Comparison of ENCODE assay signal across 16 mouse cellular contexts in the genomic region with DNA sequence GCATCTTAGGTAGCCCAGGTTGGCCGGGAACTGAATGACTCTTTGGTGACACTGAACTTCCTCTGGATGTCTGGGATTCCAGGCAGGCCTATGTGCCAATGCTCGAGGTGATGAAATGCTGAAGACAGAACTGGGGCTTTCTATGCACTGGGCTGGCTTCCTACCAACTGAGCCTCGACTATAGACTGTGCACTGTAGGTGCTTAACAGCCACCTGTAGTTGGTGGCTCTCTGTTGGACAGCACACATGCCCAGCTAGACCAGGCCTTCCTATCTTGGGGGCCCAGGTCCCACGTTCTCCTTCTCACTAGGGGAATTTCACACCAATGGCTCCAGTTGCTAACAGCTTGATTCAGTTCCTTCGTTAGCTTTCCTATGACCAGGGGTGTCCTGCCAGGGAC.
"Had no signal": no experiment of that assay in that cellular context is flagged by ENCODE, and none has a peak within 500 bp of the region (broad histone marks: within the 10 kb centered on the region; RNA-seq: fewer than 3 reads in every experiment).

No protein-coding gene starts in this region.

- H3K36me3 ChIP-seq: neural tube, embryonic 13.5 days; neural tube, embryonic 15.5 days; stomach, embryonic 15.5 days had no signal

- H3K9me3 ChIP-seq: neural tube, embryonic 13.5 days; neural tube, embryonic 15.5 days; stomach, embryonic 15.5 days had no signal

- H3K4me1 ChIP-seq: stomach, embryonic 15.5 days had no signal

- H3K27me3 ChIP-seq: neural tube, embryonic 13.5 days; neural tube, embryonic 15.5 days; stomach, embryonic 15.5 days had no signal

- H3K27ac ChIP-seq: neural tube, embryonic 13.5 days; neural tube, embryonic 15.5 days; stomach, embryonic 15.5 days; stomach, postnatal 0 days had no signal

- DNase-seq: retina, postnatal 1 day; right cerebral cortex, adult 18-20 months; right cerebral cortex, postnatal 14 days; right cerebral cortex, postnatal 25 days; right cerebral cortex, postnatal 4 days; spleen, adult 18-20 months; thymus, adult 18-20 months; thymus, adult 2 months; thymus, postnatal 14 days; thymus, postnatal 25 days; thymus, postnatal 36 days; thymus, postnatal 4 days had no signal

- H3K4me3 ChIP-seq: neural tube, embryonic 13.5 days; neural tube, embryonic 15.5 days; stomach, embryonic 15.5 days had no signal
